Mouse (Mus musculus) thymus, adult 18-20 months (tissue): Measurements from ENCODE around the gene Hmga2.

ENCODE experiments used
- DNase-seq, 2 experiments: peaks; one replicate each; pipeline ENCODE4 v3.0.0; 2022; ENCODE audit warnings: mixed read lengths in 2 of 2

Gene Hmga2

DNA sequence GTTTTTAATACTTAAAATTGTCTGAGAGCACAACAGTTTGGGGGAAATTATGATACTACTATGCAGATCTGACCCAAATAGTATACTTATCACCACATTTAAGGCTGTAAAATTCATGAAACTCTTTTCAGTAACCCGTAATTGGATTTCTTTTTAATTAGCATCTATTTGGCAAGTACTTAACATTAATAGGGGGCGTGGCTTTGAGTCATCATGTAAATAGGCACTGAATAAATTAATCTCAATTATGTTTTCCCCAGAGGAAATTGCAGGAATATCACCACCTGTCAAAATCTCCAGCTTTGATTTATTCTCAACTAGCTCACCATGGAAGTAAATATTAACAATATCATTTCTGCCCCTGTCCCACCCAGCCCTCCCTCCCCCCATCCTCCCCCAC is 3.7 kb downstream of the Hmga2 start:
- no peak for DNase-seq

DNA sequence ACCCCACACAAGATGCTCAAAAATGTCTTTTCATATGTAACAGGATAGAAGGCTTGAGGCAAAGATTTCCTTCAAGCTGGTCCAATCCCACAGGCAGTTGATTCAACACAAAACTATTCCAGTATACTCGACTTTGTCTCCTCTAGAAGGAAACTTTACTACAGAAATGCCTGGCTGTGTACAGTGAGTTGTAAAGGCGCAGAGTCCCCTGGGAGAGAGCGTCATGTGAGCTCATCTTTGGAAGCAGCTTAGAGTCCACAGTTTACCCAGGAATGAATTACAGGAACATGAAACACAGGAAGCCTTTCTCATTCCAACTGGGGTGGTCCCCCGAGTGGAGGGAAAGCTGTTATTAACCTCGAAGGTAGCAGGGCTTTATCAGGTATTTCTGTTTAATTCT is 11.1 kb downstream of the Hmga2 start:
- no peak for DNase-seq

DNA sequence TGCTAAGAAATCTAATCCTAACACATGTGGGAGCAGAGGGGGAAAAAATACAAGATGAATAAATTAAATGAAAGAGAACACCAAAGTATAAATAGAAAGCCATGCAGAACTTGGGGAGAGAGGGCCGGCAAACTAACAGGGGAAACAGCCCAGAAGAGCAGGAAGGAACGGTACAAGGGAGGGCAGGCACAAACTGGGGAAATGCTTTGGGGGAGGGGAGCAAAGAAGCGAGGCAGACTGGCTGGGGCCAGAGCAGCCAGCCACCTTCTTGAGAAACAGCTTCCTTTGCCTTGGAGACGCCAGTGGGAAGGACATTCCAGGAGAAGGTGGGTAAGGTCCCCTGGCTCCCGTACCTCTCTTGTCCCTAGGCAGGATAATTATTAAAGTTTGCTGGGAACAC is 14.5 kb downstream of the Hmga2 start:
- no peak for DNase-seq

DNA sequence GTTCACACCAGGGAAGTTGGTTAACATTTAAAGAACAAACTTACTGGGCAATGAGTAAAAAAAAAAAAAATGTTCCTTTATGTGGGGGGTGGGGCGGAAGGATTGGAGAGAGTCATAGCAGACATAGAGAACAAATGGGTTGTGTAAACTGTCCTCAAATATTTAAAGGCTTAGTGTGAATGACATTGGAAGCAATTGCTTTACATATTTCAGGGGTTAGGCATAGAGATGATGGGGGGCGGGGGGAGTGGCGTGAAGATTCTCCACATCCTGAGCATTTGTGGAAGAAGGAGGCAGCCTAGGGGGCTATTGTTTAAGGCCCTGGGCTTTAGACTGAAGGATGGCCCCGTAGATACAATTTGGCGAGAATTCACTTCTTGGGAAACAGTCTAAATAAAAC is 15.0 kb downstream of the Hmga2 start:
- DNase-seq = no peak

DNA sequence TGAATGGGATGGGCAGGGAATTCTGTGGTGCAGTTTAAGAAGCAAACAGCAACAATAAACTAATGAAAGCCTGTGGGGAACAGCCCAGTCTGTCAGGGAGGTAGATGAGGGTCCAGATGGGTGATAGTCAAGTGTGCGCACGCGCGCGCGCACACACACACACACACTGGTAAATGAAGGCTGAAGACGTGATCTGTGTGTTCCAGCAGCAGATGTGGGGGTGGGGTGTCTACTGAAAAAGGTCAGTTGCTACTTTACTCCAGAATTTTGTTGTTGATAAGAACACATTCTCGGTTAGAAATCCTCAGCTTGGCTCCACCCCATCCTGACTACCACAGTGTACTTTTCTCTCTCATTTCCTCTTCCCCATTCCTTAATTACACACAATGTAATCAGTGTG is 17.4 kb downstream of the Hmga2 start:
- DNase-seq = no peak

DNA sequence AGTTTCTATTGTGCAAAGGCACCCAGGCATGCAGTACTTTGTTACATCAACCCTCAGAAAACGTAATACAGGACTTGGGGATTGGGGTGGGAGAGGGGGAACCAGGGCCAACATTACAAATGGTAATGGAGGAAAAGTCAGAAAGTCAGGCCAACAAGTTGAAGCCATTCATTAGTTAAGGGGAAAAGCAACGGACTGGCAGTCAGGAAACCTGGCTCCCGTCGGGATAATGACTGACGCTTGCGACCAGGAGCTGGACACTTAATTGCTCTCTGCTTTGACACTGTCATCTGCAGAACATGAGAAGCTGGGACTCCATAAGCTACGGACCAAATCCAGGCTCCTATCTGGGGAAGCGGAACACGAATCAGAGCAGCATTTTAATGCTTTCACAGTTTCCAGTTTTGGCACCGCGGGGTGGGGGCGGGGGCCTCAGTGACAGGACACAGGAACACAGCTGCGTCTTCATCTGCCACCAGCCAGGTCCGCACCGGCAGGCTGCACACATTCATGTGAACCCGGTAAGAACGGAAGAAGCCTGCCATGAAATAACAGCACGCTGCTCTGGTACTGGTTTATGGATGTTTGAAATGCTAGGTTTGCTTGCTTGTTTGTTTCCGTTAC is 26.5 kb downstream of the Hmga2 start:
- no peak for DNase-seq

DNA sequence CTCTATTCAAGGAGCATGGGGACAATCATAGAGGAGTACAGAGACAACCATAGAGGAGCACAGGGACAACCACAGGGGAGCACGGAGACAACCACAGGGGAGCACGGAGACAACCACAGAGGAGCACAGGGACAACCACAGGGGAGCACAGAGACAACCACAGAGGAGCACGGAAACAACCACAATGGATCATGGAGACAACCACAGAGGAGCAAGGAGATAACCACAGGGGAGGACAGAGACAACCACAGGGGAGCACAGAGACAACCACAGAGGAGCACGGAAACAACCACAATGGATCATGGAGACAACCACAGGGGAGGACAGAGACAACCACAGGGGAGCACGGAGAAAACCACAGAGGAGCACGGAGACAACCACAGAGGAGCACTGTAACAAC is 29.5 kb downstream of the Hmga2 start:
- DNase-seq = no peak

DNA sequence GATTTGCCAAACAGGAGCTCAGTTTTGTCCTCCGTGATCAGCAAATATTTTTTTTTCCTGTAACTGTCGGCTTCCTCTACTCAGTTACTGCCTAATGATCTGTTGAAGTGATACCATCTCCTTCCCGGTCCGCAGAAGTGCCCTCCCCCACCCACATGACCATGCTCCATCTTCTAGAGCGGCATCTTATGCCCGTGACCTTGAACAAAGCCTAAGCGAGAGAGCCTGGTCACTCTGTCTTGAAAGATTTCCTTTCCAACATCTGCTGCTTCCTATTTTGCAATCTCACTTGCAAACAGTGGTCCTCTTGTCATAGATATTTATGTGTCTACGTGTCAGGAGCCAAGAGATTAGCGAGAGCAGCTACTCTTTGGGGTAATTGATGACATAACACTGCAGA is 30.1 kb downstream of the Hmga2 start:
- DNase-seq = no peak

DNA sequence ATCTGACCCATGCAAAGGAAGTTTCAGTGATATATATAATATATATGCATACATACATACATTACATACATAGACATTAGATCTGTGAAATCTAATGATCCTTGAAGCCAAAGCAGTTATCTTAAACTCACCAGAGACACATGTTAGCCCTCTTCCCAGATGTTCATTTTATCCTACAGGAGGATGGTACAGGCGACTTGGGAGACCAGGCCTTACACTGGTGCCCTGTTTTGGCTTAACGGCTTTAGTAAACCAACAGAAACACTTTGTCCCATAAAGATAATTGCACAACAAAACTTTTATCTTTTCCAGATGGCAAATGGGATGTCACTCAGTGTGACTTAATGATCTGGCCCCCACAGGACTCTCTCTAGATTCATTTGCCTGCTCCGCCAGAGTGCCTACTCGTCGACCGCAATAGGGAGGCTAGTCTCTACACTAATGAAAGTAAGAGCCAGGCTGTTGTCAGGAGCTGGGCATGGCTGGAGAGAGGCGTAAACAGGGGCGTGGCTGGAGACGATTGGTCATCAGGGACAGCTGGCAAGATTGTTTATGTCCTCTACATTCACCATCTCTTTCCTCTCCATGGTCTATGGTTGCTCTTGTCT is 31.7 kb downstream of the Hmga2 start:
- DNase-seq = no peak

DNA sequence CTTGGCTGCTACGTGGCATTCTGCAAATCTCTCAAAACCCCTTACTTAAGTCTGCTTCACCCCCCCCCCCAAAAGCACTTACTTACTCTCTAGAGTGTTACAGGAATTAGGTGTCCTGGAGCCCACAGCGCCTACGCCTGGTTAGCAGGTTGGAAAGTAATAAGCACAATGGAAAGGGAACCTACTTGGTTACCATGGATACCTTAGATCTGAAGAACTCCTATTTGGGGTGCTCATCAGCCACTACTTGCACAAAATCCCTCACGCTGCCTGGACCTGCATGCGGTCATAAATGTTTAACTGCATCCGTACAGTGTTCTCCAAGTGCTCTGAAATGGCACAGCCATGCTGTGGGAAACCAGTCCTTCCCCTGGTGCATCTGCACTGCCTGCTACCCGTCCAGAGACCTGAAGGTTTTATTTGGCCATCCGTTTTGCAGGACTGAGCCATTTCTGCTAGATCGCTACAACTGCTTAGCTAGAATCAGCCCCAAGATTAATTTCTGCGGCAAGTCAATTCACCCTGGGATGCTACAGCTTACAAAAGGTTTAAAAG is 32.4 kb downstream of the Hmga2 start:
- no peak for DNase-seq

DNA sequence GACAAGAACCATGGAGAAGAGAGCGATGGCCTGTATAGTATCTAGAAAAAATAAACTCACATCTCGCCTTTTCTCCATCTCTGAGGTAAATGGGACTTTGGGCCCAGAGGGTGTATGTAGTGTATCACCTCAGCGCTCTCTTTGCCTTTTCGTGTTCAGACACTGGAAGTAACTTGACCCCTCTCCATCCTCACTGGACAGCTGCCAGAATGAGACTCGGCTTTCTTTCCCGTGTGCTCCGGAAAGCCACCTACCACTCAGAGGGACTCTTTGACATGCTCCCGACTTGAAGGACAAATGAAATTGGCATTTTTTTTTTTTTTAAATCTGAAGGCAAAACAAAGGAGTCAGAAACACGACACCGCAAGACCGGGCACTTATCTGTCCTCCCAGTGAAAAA is 35.0 kb downstream of the Hmga2 start:
- no peak for DNase-seq

DNA sequence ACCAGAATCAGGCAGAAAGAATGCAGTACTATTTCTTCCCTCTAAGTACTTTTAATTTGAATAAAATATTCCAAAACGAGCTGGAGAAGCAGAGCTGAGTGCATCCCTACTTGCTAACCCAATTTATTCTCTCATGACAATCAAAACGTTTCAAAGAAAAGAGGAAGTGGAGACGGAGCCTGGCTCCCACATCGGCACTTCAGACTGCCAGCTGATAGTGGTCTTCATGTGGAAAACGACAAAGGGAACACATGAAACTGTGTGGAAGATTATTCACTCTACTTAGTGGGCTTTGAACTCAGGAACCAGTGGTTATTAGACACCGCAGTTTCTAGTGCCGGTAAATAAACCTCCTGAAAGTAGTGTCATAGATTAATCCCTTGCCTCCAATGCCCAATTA is 41.8 kb downstream of the Hmga2 start:
- no peak for DNase-seq

DNA sequence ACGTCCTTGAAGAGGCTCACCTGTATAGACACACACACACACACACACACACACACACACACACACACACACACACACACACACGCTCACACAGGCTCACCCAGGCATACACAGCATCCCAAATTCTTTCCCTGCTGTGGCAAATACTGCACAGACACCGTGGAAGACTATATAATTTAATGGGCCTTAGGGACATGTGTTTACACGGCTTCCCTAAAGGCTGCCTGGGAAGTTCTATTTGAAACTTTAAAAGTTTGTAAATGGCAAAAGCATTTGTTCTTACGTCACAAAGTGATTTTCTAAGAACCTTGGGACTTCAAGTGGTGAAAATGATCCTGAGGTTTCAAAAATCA is 42.8 kb downstream of the Hmga2 start:
- no peak for DNase-seq

DNA sequence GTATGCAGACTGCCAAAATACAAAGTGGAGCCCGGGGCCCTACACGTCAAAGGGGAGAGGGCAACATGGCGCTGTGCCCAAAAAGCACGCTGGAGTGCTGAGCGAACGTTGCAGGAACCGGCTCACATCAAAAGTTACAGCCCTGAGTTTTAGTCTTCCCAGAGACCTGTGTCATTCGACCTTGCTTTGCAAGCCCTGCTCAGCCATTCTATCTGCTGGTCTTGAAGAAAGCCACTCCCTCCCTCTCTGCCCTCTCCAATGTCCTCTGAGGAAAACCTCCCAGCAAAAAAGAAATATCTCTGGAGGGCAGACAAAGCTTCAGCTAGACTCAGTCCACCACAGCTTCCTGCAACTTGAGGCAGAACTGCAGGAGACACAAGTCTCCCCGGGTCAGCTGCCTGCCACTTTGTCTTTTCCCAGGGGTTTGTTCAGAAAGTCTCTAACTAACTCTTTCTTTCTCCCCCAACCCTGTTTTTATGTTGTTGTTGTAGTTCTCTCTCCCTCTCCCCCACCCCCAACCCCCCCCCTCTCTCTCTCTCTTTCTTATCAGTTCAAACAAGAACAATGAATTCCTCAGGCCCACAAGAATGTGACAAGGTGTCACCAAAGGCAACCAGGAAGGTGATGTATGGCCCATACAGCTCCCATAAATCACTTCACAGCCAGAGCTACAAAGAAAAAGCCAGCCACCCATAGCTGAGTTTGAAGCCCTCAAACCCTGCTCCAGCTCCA is 43.4 kb downstream of the Hmga2 start:
- no peak for DNase-seq

DNA sequence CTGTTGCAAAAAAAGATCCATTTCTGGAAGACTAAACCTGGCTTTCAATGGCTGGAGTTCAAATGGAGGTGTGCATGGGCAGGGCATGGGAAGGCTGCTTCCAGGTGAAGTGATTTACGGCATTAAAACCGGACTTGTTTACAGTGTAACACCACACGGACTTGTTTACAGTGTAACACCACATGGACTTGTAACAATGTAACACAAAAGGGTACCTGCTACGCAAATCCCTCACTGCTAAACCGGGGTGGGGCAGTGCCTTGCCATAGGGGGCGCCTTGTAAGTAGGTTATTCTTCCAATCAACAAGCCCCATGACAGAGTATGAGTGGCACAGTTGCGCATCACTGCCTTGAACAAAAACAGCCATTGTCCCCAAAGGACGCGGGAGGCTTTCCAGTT is 44.2 kb downstream of the Hmga2 start:
- no peak for DNase-seq

DNA sequence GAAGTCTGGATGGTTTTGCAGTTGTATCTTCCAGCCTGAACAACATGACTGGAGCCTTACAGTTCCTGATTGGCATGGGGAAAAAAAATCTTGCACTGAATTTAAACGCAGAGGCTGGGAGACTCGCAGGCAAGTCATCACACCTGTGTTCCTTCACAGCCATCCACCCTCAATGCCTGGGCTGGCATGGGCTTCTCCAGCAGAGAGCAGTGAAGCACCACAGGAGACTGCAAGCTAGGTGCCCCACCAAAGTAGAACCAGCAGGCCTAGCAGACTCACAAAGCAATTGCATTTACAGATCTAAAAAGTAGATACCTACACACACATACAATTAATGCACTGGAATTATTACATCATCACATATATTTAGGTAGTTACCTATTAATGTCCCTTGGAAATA is 44.8 kb downstream of the Hmga2 start:
- no peak for DNase-seq

DNA sequence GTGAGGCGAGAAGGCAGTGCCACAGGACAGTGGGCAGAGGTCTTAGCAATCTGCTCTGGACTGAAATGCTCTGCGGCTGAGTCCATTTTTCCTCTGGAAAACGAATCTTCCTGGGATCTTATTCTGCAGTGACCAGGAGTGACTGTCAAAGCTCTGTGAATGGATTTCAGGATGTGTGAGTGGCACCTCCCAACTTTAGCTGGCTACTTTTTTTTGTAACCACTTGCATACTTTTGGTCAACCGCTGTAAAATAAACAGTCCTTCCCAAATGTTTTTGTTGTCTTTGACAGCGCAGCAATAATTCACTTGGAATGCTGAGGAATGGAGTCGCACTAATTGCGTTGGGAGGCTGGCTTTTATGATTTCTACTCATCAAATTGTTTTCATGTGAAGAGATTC is 45.8 kb downstream of the Hmga2 start:
- no peak for DNase-seq

DNA sequence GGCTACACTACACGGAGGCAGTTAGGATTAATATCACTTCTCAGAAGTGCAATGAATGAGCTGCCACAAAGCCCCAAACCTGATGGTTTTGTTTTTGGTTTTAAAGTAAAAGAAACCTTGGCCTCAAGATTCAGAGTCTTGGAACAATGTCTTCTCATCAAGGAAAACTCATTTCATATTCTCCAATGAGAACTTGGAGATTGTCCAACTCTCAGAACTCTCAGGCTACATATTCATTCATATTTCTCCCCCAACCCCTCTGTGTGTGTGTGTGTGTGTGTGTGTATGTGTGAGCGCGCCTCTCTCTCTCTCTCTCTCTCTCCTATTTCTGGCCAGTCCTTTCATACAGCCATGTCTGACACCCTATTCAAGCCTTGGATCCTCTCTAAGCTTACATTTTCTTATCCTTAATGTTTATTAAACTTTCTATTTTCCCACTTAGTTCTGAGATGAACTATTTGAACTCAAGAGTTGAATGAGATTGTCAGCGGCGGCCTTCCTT is 46.5 kb downstream of the Hmga2 start:
- DNase-seq = no peak

DNA sequence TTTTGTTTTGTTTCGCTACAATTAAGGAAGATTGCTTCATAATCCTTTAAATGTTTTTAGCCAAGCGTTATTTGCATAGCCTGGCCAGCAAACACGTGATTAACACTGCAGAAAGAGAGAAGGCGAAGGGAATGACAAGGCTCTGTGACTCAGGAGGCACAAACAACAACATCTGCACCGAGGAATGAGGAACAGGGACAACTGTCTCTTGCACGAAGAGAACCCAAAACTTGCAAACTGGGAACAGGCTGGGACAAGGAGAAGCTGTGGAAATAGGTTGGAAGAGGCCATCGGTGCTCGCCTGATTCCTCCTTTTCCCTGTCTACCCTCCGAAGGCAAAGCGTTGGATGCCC is 47.1 kb downstream of the Hmga2 start:
- DNase-seq = no peak

DNA sequence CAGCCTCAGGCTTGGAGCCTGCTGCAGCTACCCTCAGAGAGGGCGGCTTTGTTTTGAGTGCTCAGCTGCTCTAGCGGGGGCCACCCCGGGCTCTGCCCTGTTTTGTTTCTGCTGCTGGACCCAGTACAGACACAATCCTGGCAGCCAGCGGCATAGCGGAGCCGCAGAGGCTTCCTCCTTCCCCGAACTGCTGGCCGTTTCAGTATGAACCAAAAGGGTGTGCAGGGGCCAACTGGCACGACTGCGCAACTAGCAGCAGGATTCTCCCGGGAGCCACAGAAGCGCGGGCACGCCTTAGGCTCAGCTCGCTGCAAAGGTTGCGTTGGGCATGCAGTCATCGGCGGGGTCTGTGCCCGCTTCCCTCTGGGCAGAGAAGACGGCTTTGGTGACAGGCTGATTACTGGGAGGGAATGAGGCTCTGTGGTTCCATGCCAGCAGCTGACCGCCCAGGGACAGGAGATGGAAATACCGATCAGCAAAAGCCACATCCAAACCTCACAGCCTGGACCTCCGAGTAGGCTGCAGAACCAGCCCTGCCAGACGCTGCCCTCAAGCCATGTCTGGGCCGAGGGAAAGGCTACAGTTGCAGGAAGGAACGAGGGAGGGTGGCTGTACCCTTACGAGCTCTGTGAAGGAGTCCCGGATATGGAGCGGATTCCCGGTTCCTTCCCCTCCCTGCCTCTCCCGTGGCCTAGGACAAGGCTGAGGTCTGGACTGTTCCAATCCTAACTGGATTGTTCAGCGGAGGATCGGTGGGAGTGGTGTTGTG is 47.7 kb downstream of the Hmga2 start:
- no peak for DNase-seq

DNA sequence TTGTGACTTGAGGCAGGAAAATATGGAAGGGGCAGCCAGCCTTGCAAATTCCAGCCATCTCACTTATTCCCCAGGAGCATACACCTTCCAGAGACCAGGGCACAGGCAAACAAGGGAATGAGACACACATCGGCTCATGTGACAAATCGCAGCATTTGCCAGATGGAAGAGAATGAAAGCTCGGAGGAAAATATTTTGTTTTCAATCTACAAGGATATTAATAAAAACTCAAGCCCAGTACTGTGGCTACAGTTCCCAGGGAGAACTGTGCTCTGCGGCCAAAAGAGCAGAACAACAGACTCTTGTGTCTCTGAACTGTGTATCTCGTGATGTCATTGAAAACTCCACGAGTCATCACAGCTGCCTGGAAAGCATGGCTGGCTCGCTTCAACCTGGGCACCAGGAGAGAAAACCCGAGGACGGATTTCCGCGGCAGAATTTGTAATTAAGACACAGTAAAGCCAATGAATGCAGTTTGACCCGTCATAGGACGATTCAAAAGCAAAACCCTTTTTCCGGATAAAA is 50.1 kb downstream of the Hmga2 start:
- DNase-seq = no peak

DNA sequence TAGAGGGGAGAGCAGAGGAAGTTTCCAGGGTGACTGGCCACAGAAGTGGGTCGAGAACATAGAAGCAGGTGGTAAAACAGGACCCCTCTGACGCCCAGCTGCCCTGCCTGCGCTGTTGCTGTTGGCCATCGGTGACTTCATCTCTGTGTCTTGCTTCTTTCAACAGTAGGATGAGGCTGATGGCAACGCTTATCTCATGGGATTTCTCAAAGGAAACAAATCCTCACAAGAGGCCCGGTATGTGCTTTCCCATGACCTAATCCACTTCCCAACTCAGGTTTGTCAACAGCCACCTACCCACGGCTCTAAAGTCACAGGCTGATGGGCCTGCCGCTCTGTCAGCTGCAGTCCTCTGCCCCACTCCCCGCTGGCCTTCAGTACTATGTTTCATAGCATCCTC is 52.3 kb downstream of the Hmga2 start:
- no peak for DNase-seq

DNA sequence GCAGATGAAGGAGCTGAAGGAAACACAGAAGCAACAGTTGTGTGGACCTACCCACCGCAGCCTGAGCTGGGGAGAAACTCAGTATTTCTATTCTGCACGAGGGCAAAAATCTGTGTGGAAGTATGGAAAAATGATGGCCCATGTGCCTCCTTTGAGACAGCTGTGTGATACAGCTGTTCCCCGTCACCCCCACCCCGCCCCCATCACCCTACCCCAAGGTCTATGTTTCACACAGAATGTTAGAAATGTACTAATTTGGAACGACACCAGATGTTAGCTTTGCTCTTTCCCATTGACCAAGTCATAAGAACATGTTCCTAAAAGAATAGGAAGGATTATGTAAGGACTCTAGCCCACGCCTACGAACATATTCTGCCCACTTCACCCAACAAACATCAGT is 53.0 kb downstream of the Hmga2 start:
- no peak for DNase-seq
